Mouse (Mus musculus) cerebellum, adult (tissue): ENCODE measurements around the gene Pigu.

Experiments
- ATAC-seq: cut with Nextera tagmentation; 2 replicates; pipeline ENCODE4 v1.9.2; 2017; ENCODE audit warnings: mild to moderate bottlenecking, moderate library complexity, mixed read lengths; ENCODE audit not compliant: insufficient number of reproducible peaks, low FRiP score, low TSS enrichment

Pigu gene

GRCm38 (mm10) chr2:155369333-155369883 lies 12.2 kb upstream of the Pigu start:
- ATAC-seq, result no peak

GRCm38 (mm10) chr2:155367635-155368284 lies 10.5 kb upstream of the Pigu start:
- no peak for ATAC-seq

- ATAC-seq, result no peak
Observed at GRCm38 (mm10) chr2:155357686-155358399, 613 bp upstream of the Pigu start.

GRCm38 (mm10) chr2:155354402-155354801 lies 2.8 kb downstream of the Pigu start:
- no peak for ATAC-seq

GRCm38 (mm10) chr2:155346670-155347069 lies 10.6 kb downstream of the Pigu start:
- ATAC-seq, result no peak

GRCm38 (mm10) chr2:155340166-155340565 lies 17.1 kb downstream of the Pigu start:
- no peak for ATAC-seq

GRCm38 (mm10) chr2:155336254-155336653 lies 21.0 kb downstream of the Pigu start:
- ATAC-seq, result no peak

GRCm38 (mm10) chr2:155335231-155335630 lies 22.0 kb downstream of the Pigu start:
- no peak for ATAC-seq

- no peak for ATAC-seq
Observed at GRCm38 (mm10) chr2:155333421-155333820, 23.8 kb downstream of the Pigu start.

- ATAC-seq, result no peak
Observed at GRCm38 (mm10) chr2:155331351-155331750, 25.9 kb downstream of the Pigu start.

- no peak for ATAC-seq
Observed at GRCm38 (mm10) chr2:155330811-155331210, 26.4 kb downstream of the Pigu start.

GRCm38 (mm10) chr2:155329707-155330106 lies 27.5 kb downstream of the Pigu start:
- no peak for ATAC-seq

GRCm38 (mm10) chr2:155328906-155329305 lies 28.3 kb downstream of the Pigu start:
- no peak for ATAC-seq

- no peak for ATAC-seq
Observed at GRCm38 (mm10) chr2:155327906-155328305, 29.3 kb downstream of the Pigu start.

GRCm38 (mm10) chr2:155326001-155326400 lies 31.2 kb downstream of the Pigu start:
- no peak for ATAC-seq

GRCm38 (mm10) chr2:155320596-155320995 lies 36.6 kb downstream of the Pigu start:
- no peak for ATAC-seq

GRCm38 (mm10) chr2:155318618-155319017 lies 38.6 kb downstream of the Pigu start:
- no peak for ATAC-seq

- no peak for ATAC-seq
Observed at GRCm38 (mm10) chr2:155313671-155314070, 43.6 kb downstream of the Pigu start.

- no peak for ATAC-seq
Observed at GRCm38 (mm10) chr2:155308936-155309592, 48.2 kb downstream of the Pigu start.

- no peak for ATAC-seq
Observed at GRCm38 (mm10) chr2:155299563-155299962, 57.7 kb downstream of the Pigu start.

GRCm38 (mm10) chr2:155295453-155295852 lies 61.8 kb downstream of the Pigu start:
- ATAC-seq, result no peak
